Mouse (Mus musculus): ENCODE measurements at regions not wholly inside any gene's neighbourhood (a gene's known extent, or its start where the extent isn't known, plus 50 kb on each side); places are given as distances from the start of the nearest gene placed in this dataset.
A peak's percentile ranks its signal among the peaks of the same experiment; 100 is the strongest.
"Not testable (repeated sequence)": the region's sequence is repeated elsewhere in the genome, so short reads cannot be mapped to it uniquely, and the experiment has no call there.

GRCm38 (mm10) chr16:58137728-58138279, 270.4 kb upstream of the Dcbld2 start:
- no peak for DNase-seq (ENCODE audit: low spot score in 2 of 2)

- DNase-seq (ENCODE audit: low spot score in 2 of 2), result no peak
Observed at GRCm38 (mm10) chr16:58146479-58146878, 261.8 kb upstream of the Dcbld2 start.

GRCm38 (mm10) chr16:58155538-58155937, 252.7 kb upstream of the Dcbld2 start:
- DNase-seq (ENCODE audit: low spot score in 2 of 2), result no peak

- no peak for DNase-seq (ENCODE audit: low spot score in 2 of 2)
Observed at GRCm38 (mm10) chr16:58178744-58179401, 229.4 kb upstream of the Dcbld2 start.

- DNase-seq (ENCODE audit: low spot score in 2 of 2), result not testable (repeated sequence)
Observed at GRCm38 (mm10) chr16:58179981-58180380, 228.3 kb upstream of the Dcbld2 start.

- DNase-seq (ENCODE audit: low spot score in 2 of 2), result no peak
Observed at GRCm38 (mm10) chr16:58194619-58195497, 213.4 kb upstream of the Dcbld2 start.

GRCm38 (mm10) chr16:58211872-58212271, 196.4 kb upstream of the Dcbld2 start:
- DNase-seq (ENCODE audit: low spot score in 2 of 2), result peak in 1 of 2 experiments; percentile 22

GRCm38 (mm10) chr16:58234686-58235085, 173.6 kb upstream of the Dcbld2 start:
- no peak for DNase-seq (ENCODE audit: low spot score in 2 of 2)

GRCm38 (mm10) chr16:58236857-58237256, 171.4 kb upstream of the Dcbld2 start:
- no peak for DNase-seq (ENCODE audit: low spot score in 2 of 2)

- DNase-seq (ENCODE audit: low spot score in 2 of 2), result no peak
Observed at GRCm38 (mm10) chr16:58276281-58276680, 132.0 kb upstream of the Dcbld2 start.

GRCm38 (mm10) chr16:58281474-58281873, 126.8 kb upstream of the Dcbld2 start:
- DNase-seq (ENCODE audit: low spot score in 2 of 2), result no peak

GRCm38 (mm10) chr16:58294457-58294856, 113.8 kb upstream of the Dcbld2 start:
- DNase-seq (ENCODE audit: low spot score in 2 of 2), result no peak

- DNase-seq (ENCODE audit: low spot score in 2 of 2), result no peak
Observed at GRCm38 (mm10) chr16:58295128-58295527, 113.1 kb upstream of the Dcbld2 start.

GRCm38 (mm10) chr16:58299495-58299894, 108.7 kb upstream of the Dcbld2 start:
- DNase-seq (ENCODE audit: low spot score in 2 of 2), result peak; percentile 19 to 39

GRCm38 (mm10) chr16:58300098-58300497, 108.1 kb upstream of the Dcbld2 start:
- DNase-seq (ENCODE audit: low spot score in 2 of 2), result no peak

GRCm38 (mm10) chr16:58303555-58303954, 104.7 kb upstream of the Dcbld2 start:
- DNase-seq (ENCODE audit: low spot score in 2 of 2), result peak in 1 of 2 experiments; percentile 12

- no peak for DNase-seq (ENCODE audit: low spot score in 2 of 2)
Observed at GRCm38 (mm10) chr16:58316889-58317455, 91.3 kb upstream of the Dcbld2 start.

GRCm38 (mm10) chr16:58331087-58331486, 77.2 kb upstream of the Dcbld2 start:
- no peak for DNase-seq (ENCODE audit: low spot score in 2 of 2)

GRCm38 (mm10) chr16:58343921-58344320, 64.3 kb upstream of the Dcbld2 start:
- no peak for DNase-seq (ENCODE audit: low spot score in 2 of 2)

- DNase-seq (ENCODE audit: low spot score in 2 of 2), result no peak
Observed at GRCm38 (mm10) chr16:58349354-58349753, 58.9 kb upstream of the Dcbld2 start.

GRCm38 (mm10) chr16:58349802-58350201, 58.4 kb upstream of the Dcbld2 start:
- no peak for DNase-seq (ENCODE audit: low spot score in 2 of 2)

- no peak for DNase-seq (ENCODE audit: low spot score in 2 of 2)
Observed at GRCm38 (mm10) chr16:58352156-58352555, 56.1 kb upstream of the Dcbld2 start.

All from gastrocnemius, postnatal 4 days (tissue).